Mouse (Mus musculus): Measurements from ENCODE around the gene Zcchc13.

DNA sequence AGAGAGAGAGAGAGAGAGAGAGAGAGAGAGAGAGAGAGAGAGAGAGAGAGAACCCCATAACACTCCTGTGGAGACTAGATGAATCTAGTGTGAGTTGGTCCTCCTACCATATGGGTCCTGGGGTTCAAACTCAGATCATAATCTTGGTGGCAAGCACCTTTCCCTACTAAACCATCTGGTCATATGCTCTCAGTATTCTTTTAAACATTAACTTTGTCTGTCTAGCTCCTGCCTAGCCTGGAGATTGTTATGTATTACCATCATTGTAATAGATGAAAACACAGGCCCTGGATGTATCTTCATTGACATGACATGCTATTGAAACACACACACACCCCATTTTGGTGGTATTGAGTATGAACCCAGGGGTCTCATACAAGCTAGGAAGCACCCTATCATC lies 5.6 kb downstream of the Zcchc13 start:
- TF ChIP-seq GATA1 (IDR thresholded peaks at IDR 0.05; ENCODE audit: borderline replicate concordance, low read length) (no peak), FLI1 (IDR thresholded peaks at IDR 0.05; ENCODE audit: low read length) (no peak)
